Mouse (Mus musculus) liver, postnatal 0 days (tissue): ENCODE data around the gene Pde4dip.

Experiments used
- CTCF ChIP-seq: sonication (generic); IDR thresholded peaks from 2 replicates; pipeline ENCODE4 v1.5.1; 2016; ENCODE audit warnings: antibody characterized with exemption, low read depth
- EP300 ChIP-seq: IDR thresholded peaks from 2 replicates; pipeline ENCODE4 v1.6.1; 2016; ENCODE audit warnings: antibody characterized with exemption, low read depth, mild to moderate bottlenecking

- TF ChIP-seq CTCF (no peak), EP300 (no peak)
Measured at GRCm38 (mm10) chr3:97811158-97811557, 77.3 kb downstream of the Pde4dip start.
